Mouse (Mus musculus) megakaryocyte-erythroid progenitor cell, adult 5 weeks (primary cell): ENCODE data around the gene Spryd3. TPM values are rescaled to one million over a fixed set of nuclear protein-coding genes. Genes with fewer than 3 reads are reported as not detected.

Source experiments
- polyA plus RNA-seq: library from polyadenylated mRNA; stranded (reverse); fragments of >175 nt; gene quantifications from 2 replicates; pipeline ENCODE4 v1.2.3, GENCODE M21; 2012

The Spryd3 gene
- 19.3 and 22.6 TPM in 2 replicates for polyA plus RNA-seq

DNA sequence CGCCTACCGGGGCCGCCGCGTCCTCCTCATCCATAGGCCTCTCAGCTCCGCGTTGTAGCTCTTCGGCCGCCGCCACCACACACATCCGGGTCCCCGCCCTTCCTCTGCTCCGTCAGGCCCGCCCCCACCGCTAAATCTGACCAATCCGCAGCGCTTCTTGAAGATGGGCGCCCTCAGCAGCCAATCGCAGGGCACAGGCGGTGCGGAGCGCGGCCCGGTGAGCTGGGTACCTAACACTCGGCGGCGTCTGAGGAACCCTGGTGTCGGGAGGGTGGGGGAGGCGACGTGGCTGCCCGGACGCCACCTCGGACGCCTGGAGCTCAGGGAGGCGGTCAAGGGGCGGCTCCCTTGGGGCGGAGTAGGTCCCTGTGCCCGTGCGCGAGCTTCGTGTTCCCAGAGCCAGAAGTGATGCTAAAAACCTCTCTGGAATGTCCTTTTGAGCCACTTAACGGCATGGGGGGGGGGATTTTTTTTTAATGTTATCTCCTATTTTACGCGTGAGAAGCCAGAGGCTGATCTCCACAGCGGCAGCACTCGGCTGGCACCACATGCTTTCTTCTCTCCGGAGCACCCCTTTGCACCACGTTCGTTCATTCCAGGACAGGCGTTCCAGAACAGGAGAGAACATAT, at the start of gene Spryd3:
Spryd3 (minus strand) TSS at position 106 of the 630 bp plus-strand sequence.

DNA sequence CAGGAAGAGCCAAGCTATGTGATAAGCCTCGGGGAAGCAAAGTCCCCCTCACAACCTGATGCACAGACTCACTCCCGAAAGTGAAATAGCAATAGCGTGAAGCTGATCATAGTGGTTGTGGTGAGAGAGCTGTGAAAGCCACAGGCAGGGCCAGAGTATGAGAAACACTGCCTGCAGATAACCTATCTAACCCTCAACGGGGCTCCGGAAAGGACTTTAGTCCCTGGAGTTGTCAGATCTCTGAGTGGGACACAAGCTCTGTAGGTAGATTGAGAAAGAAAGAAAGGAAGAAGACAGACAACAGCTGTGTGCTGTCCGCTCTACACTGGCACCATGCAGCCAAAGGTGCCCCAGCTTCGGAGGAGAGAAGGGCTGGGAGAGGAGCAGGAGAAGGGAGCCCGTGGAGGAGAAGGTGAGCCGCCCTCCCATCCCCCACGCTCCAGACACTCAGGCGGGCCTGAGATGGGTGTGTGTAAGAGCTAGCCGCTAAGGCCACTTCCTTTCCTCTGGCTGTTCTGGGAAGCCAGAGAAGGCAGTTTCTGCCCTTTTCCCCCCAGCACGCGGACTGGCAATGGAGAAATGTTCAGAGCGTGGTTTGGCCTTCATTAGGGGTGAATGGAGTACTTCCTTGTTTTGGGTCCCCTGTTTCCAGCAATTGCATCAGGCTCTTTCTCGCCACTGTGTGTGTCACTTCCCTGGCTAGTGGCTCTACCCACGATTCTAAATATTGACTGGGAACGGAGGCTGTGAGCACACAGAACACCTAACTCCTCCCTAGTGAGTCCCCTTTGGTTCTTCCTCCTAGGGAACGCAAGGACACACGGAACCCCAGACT, 14.5 kb upstream of the Spryd3 start, which contains the start of gene Soat2:
Soat2 (plus strand) TSS at position 226 of the 835 bp plus-strand sequence.

DNA sequence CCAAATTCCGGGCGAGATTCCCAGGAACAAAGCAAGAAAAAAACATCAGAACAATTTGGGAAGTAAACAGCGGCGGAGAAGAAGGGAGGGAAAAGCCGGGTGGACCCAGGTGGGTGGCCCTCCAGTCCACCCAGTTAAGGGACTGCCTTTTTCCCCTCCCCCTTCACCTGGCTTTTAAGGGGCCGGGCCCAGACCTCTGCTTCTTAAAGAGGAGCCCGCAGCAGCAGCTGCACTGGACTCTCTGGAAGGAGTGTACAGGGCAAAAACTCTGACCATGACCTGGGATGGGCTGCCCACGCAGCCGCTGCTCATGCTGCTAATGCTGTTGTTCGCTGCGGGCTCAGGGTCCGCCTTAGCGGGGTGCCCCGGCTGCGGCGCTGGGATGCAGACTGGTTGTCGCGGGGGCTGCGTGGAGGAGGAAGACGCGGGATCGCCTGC, 8.3 kb upstream of the Spryd3 start, which contains the start of gene Igfbp6:
Igfbp6 (plus strand) TSS at position 89 of the 438 bp plus-strand sequence.

DNA sequence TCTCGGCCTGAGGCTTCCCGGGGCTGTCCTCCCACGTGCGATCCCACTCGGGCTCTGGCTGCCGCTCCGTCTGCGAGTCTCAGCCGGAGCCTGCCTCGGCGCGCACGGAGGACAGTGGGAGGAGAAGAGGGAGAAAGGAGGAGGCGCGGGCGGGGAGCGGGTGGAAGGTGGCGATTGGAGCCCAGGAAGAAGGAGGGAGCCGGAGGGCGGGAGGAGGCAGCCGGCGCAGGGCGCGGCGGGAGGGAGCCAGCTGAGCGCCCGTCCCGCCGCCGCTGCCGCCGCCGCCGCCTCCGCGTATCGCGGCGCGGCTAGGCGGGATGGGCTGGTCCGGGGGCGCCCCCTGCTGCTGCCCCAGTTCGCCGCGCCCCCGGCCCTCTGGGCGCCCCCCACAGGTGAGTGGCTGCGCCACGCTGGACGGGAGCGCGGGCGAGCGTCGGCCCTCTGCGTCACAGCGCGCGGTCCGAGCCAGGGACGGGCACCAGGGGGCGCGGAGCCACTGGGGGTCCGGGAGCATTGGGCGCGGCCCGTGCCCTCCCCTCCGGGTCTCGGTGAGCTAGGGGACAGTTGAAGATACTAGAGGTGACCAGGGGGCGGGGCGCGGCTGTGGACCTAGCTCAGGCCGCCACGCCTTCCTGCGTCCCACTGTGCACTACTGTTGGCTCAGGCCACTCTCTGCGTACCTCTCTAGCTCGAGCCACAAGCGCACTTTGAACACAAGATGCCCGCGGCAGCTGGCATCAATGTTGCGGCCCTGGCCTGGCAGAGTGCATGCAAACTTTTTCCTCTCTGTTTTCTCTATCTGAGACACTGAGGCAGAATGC, 35.7 kb downstream of the Spryd3 start, which contains the start of gene Tns2:
Tns2 (plus strand) TSS at position 253 of the 821 bp plus-strand sequence.

DNA sequence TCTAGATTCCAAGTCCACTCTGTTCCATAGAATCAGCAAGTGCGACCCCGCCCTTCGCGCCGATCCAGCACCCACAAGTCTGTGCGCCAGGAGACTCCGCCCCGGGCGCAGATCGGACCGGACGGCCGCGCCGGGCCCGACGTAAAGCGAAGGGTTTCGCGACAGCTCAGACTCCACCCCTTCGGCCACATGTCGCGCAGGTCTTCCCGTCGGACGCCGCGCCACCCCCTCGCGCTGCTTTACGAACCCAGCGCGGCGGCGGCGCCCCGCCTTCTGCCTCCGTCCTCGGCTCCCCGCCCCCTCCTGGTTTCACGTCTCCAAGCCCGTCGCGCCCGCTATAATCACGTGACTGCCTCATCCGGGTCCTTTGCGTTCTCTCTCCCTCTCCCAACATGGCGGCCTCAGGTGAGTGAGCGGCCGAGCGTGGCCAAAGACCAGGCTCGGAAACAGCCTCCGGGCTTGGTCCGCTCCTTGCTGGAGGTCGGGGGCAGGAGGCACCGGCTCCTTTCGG, 62.4 kb downstream of the Spryd3 start, which contains the start of gene Eif4b:
Eif4b (plus strand) TSS at position 215 of the 511 bp plus-strand sequence.

Other genes with a start within 250 kb of the Spryd3 start
- gene Krt76, start 243.3 kb downstream of the Spryd3 start, polyA plus RNA-seq = not detected in 2 replicates
- not detected in 2 replicates for gene Krt4, start 211.5 kb downstream of the Spryd3 start, polyA plus RNA-seq
- gene Krt79, start 195.9 kb downstream of the Spryd3 start, polyA plus RNA-seq = not detected in 2 replicates
- gene Krt78, start 181.9 kb downstream of the Spryd3 start, polyA plus RNA-seq = 0.02 TPM in 1 of 2 replicates, not detected in the other
- 0.56 and 0.59 TPM in 2 replicates for gene Krt8, start 131.8 kb downstream of the Spryd3 start, polyA plus RNA-seq
- gene Krt18, start 108.1 kb downstream of the Spryd3 start, polyA plus RNA-seq = 16.0 and 21.4 TPM in 2 replicates
- gene Eif4b, start 62.5 kb downstream of the Spryd3 start, polyA plus RNA-seq = 249 and 350 TPM in 2 replicates
- gene Tns2, start 35.8 kb downstream of the Spryd3 start, polyA plus RNA-seq = 0.34 and 0.73 TPM in 2 replicates
- gene Igfbp6, start 8.1 kb upstream of the Spryd3 start, polyA plus RNA-seq = 0.41 TPM in 1 of 2 replicates, not detected in the other
- 1.9 and 5.1 TPM in 2 replicates for gene Soat2, start 14.3 kb upstream of the Spryd3 start, polyA plus RNA-seq
- 10.8 and 13.8 TPM in 2 replicates for gene Zfp740, start 67.0 kb upstream of the Spryd3 start, polyA plus RNA-seq
- 25.6 and 36.3 TPM in 2 replicates for gene Csad, start 68.5 kb upstream of the Spryd3 start, polyA plus RNA-seq
- gene Itgb7, start 95.7 kb upstream of the Spryd3 start, polyA plus RNA-seq = 84.2 and 101 TPM in 2 replicates
- gene Rarg, start 121.3 kb upstream of the Spryd3 start, polyA plus RNA-seq = 27.5 and 28.1 TPM in 2 replicates
- gene Gm9918, start 134.3 kb upstream of the Spryd3 start, polyA plus RNA-seq = 0.03 TPM in 1 of 2 replicates, not detected in the other
- gene Mfsd5, start 143.2 kb upstream of the Spryd3 start, polyA plus RNA-seq = 56.2 and 68.1 TPM in 2 replicates
- gene Espl1, start 160.0 kb upstream of the Spryd3 start, polyA plus RNA-seq = 19.1 and 19.4 TPM in 2 replicates
- 29.5 and 31.4 TPM in 2 replicates for gene Pfdn5, start 189.9 kb upstream of the Spryd3 start, polyA plus RNA-seq
- 121 and 133 TPM in 2 replicates for gene Myg1, start 195.5 kb upstream of the Spryd3 start, polyA plus RNA-seq
- 148 and 161 TPM in 2 replicates for gene Aaas, start 214.5 kb upstream of the Spryd3 start, polyA plus RNA-seq
- gene Sp7, start 230.9 kb upstream of the Spryd3 start, polyA plus RNA-seq = 0.04 and 0.06 TPM in 2 replicates